Mouse (Mus musculus) cerebellum, postnatal 4 days (tissue): ENCODE data around the gene St6galnac3.

ENCODE experiments used
- DNase-seq, 2 experiments: peaks; one replicate each; pipeline ENCODE4 v3.0.0; 2022; ENCODE audit warnings: low spot score in 2 of 2, mixed read lengths in 1 of 2

The St6galnac3 gene

GRCm38 (mm10) chr3:153472583-153473471 is 252.1 kb downstream of the St6galnac3 start:
- DNase-seq: no peak

GRCm38 (mm10) chr3:153463849-153464248 is 261.1 kb downstream of the St6galnac3 start:
- DNase-seq: no peak

GRCm38 (mm10) chr3:153460173-153460572 is 264.8 kb downstream of the St6galnac3 start:
- DNase-seq: no peak

GRCm38 (mm10) chr3:153458593-153458992 is 266.4 kb downstream of the St6galnac3 start:
- DNase-seq: no peak

GRCm38 (mm10) chr3:153457701-153458100 is 267.3 kb downstream of the St6galnac3 start:
- no peak for DNase-seq

- no peak for DNase-seq
Measured at GRCm38 (mm10) chr3:153457203-153457602, 267.8 kb downstream of the St6galnac3 start.

- DNase-seq: no peak
Measured at GRCm38 (mm10) chr3:153456227-153456626, 268.7 kb downstream of the St6galnac3 start.

- no peak for DNase-seq
Measured at GRCm38 (mm10) chr3:153453127-153454049, 271.6 kb downstream of the St6galnac3 start.

- DNase-seq: no peak
Measured at GRCm38 (mm10) chr3:153452299-153452996, 272.5 kb downstream of the St6galnac3 start.

- DNase-seq: no peak
Measured at GRCm38 (mm10) chr3:153441329-153441728, 283.6 kb downstream of the St6galnac3 start.

GRCm38 (mm10) chr3:153436076-153437021 is 288.6 kb downstream of the St6galnac3 start:
- no peak for DNase-seq

- no peak for DNase-seq
Measured at GRCm38 (mm10) chr3:153433010-153433409, 292.0 kb downstream of the St6galnac3 start.

GRCm38 (mm10) chr3:153432053-153432816 is 292.7 kb downstream of the St6galnac3 start:
- DNase-seq: no peak

- DNase-seq: no peak
Measured at GRCm38 (mm10) chr3:153429840-153430239, 295.1 kb downstream of the St6galnac3 start.

GRCm38 (mm10) chr3:153421918-153422290 is 303.1 kb downstream of the St6galnac3 start:
- no peak for DNase-seq

- DNase-seq: no peak
Measured at GRCm38 (mm10) chr3:153421060-153421917, 303.7 kb downstream of the St6galnac3 start.

- no peak for DNase-seq
Measured at GRCm38 (mm10) chr3:153419331-153419730, 305.6 kb downstream of the St6galnac3 start.

GRCm38 (mm10) chr3:153417001-153417400 is 308.0 kb downstream of the St6galnac3 start:
- no peak for DNase-seq

- no peak for DNase-seq
Measured at GRCm38 (mm10) chr3:153416383-153416782, 308.6 kb downstream of the St6galnac3 start.
